Mouse (Mus musculus): ENCODE results near the gene Mamdc4. TPM values are rescaled to one million over a fixed set of nuclear protein-coding genes. Genes with fewer than 3 reads are reported as not detected.

Gene Mamdc4
- polyA plus RNA-seq, 1 experiment from 2014 or later = 1.4 TPM

Other genes starting within 250 kb of the Mamdc4 start
- 57.4 and 58.7 TPM in 2 replicates for gene Man1b1, start 242.5 kb downstream of the Mamdc4 start, polyA plus RNA-seq (2016; fragmentation: Nextera tagmentation; extraction: Ambion mirVana)
- 21.1 and 21.8 TPM in 2 replicates for gene Dpp7, start 218.5 kb downstream of the Mamdc4 start, polyA plus RNA-seq (2016; fragmentation: Nextera tagmentation; extraction: Ambion mirVana)
- gene Uap1l1, start 209.2 kb downstream of the Mamdc4 start, polyA plus RNA-seq (2016; fragmentation: Nextera tagmentation; extraction: Ambion mirVana) = 7.4 and 10.1 TPM in 2 replicates
- 71.6 and 75.1 TPM in 2 replicates for gene Sapcd2, start 202.5 kb downstream of the Mamdc4 start, polyA plus RNA-seq (2016; fragmentation: Nextera tagmentation; extraction: Ambion mirVana)
- 0.31 TPM in 1 of 2 replicates, not detected in the other for gene Entpd2, start 179.0 kb downstream of the Mamdc4 start, polyA plus RNA-seq (2016; fragmentation: Nextera tagmentation; extraction: Ambion mirVana)
- gene Npdc1, start 175.5 kb downstream of the Mamdc4 start, polyA plus RNA-seq (2016; fragmentation: Nextera tagmentation; extraction: Ambion mirVana) = 75.1 and 155 TPM in 2 replicates
- not detected in 2 replicates for gene Fut7, start 151.6 kb downstream of the Mamdc4 start, polyA plus RNA-seq (2016; fragmentation: Nextera tagmentation; extraction: Ambion mirVana)
- 5.7 and 5.9 TPM in 2 replicates for gene Abca2, start 146.1 kb downstream of the Mamdc4 start, polyA plus RNA-seq (2016; fragmentation: Nextera tagmentation; extraction: Ambion mirVana)
- gene Clic3, start 118.0 kb downstream of the Mamdc4 start, polyA plus RNA-seq (2016; fragmentation: Nextera tagmentation; extraction: Ambion mirVana) = 0.90 and 1.2 TPM in 2 replicates
- gene Paxx, start 113.8 kb downstream of the Mamdc4 start, polyA plus RNA-seq (2016; fragmentation: Nextera tagmentation; extraction: Ambion mirVana) = 17.0 and 31.3 TPM in 2 replicates
- gene Ptgds, start 104.8 kb downstream of the Mamdc4 start, polyA plus RNA-seq (2016; fragmentation: Nextera tagmentation; extraction: Ambion mirVana) = 0.49 and 1.7 TPM in 2 replicates
- not detected in 2 replicates for gene Lcn12, start 80.9 kb downstream of the Mamdc4 start, polyA plus RNA-seq (2016; fragmentation: Nextera tagmentation; extraction: Ambion mirVana)
- 88.3 and 109 TPM in 2 replicates for gene Fbxw5, start 74.1 kb downstream of the Mamdc4 start, polyA plus RNA-seq (2016; fragmentation: Nextera tagmentation; extraction: Ambion mirVana)
- gene C8g, start 73.1 kb downstream of the Mamdc4 start, polyA plus RNA-seq (2016; fragmentation: Nextera tagmentation; extraction: Ambion mirVana) = 5.8 and 6.0 TPM in 2 replicates
- gene Traf2, start 27.9 kb downstream of the Mamdc4 start, polyA plus RNA-seq (2016; fragmentation: Nextera tagmentation; extraction: Ambion mirVana) = 38.2 and 40.1 TPM in 2 replicates
- 376 and 388 TPM in 2 replicates for gene Edf1, start 17.0 kb downstream of the Mamdc4 start, polyA plus RNA-seq (2016; fragmentation: Nextera tagmentation; extraction: Ambion mirVana)
- 163 and 189 TPM in 2 replicates for gene Phpt1, start 379 bp upstream of the Mamdc4 start, polyA plus RNA-seq (2016; fragmentation: Nextera tagmentation; extraction: Ambion mirVana)
- 0.05 and 0.44 TPM in 2 replicates for gene Ajm1, start 6.9 kb upstream of the Mamdc4 start, polyA plus RNA-seq (2016; fragmentation: Nextera tagmentation; extraction: Ambion mirVana)
- 75.5 and 80.0 TPM in 2 replicates for gene Rabl6, start 33.7 kb upstream of the Mamdc4 start, polyA plus RNA-seq (2016; fragmentation: Nextera tagmentation; extraction: Ambion mirVana)
- gene Ccdc183, start 42.8 kb upstream of the Mamdc4 start, polyA plus RNA-seq (2016; fragmentation: Nextera tagmentation; extraction: Ambion mirVana) = 0.17 and 0.18 TPM in 2 replicates
- gene Tmem141, start 47.2 kb upstream of the Mamdc4 start, polyA plus RNA-seq (2016; fragmentation: Nextera tagmentation; extraction: Ambion mirVana) = 17.4 and 18.3 TPM in 2 replicates
- 1.00 and 1.2 TPM in 2 replicates for gene Fcna, start 53.2 kb upstream of the Mamdc4 start, polyA plus RNA-seq (2016; fragmentation: Nextera tagmentation; extraction: Ambion mirVana)
- not detected in 2 replicates for gene Lcn8, start 78.3 kb upstream of the Mamdc4 start, polyA plus RNA-seq (2016; fragmentation: Nextera tagmentation; extraction: Ambion mirVana)
- gene Lcn5, start 83.1 kb upstream of the Mamdc4 start, polyA plus RNA-seq (2016; fragmentation: Nextera tagmentation; extraction: Ambion mirVana) = not detected in 2 replicates
- not detected in 2 replicates for gene Lcn6, start 101.9 kb upstream of the Mamdc4 start, polyA plus RNA-seq (2016; fragmentation: Nextera tagmentation; extraction: Ambion mirVana)
- gene Lcn10, start 107.9 kb upstream of the Mamdc4 start, polyA plus RNA-seq (2016; fragmentation: Nextera tagmentation; extraction: Ambion mirVana) = not detected in 2 replicates
- not detected in 2 replicates for gene Obp2a, start 125.2 kb upstream of the Mamdc4 start, polyA plus RNA-seq (2016; fragmentation: Nextera tagmentation; extraction: Ambion mirVana)
- 77.9 and 86.1 TPM in 2 replicates for gene Bmyc, start 131.9 kb upstream of the Mamdc4 start, polyA plus RNA-seq (2016; fragmentation: Nextera tagmentation; extraction: Ambion mirVana)
- gene Obp2b, start 162.2 kb upstream of the Mamdc4 start, polyA plus RNA-seq (2016; fragmentation: Nextera tagmentation; extraction: Ambion mirVana) = not detected in 2 replicates
- gene Lcn3, start 190.7 kb upstream of the Mamdc4 start, polyA plus RNA-seq (2016; fragmentation: Nextera tagmentation; extraction: Ambion mirVana) = not detected in 2 replicates
- gene Lcn11, start 202.2 kb upstream of the Mamdc4 start, polyA plus RNA-seq (2016; fragmentation: Nextera tagmentation; extraction: Ambion mirVana) = not detected in 2 replicates
- gene Gm13539, start 207.4 kb upstream of the Mamdc4 start, polyA plus RNA-seq (2016; fragmentation: Nextera tagmentation; extraction: Ambion mirVana) = not detected in 2 replicates
- gene Glt6d1, start 241.0 kb upstream of the Mamdc4 start, polyA plus RNA-seq (2016; fragmentation: Nextera tagmentation; extraction: Ambion mirVana) = not detected in 2 replicates
- not detected in 2 replicates for gene Lcn9, start 248.3 kb upstream of the Mamdc4 start, polyA plus RNA-seq (2016; fragmentation: Nextera tagmentation; extraction: Ambion mirVana)

Data from hindbrain, embryonic 10.5 days (tissue).